Mouse (Mus musculus): Measurements from ENCODE around the gene Zhx3. TPM values are rescaled to one million over a fixed set of nuclear protein-coding genes. Genes with fewer than 3 reads are reported as not detected.
A peak's percentile ranks its signal among the peaks of the same experiment; 100 is the strongest.

Gene Zhx3
- polyA plus RNA-seq, 1 experiment = 43.0 TPM

DNA sequence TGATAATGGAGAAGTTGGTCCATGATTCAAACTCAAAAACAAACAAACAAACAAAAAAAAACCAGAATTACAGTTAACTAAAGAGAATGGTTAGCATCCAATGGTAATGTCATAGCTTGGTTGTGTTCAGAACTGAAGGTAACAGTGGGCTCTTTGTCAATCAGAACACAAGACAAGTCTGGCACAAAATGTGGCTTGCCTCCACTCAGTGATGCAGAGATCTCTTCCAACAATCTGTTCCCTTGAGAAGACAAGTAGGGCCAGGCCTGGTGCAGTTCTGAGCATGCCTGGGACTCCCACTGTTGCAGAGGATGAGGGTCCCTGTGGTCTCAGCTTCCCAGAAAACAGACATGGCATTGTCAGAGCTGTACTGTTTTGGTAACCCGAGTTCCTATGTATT is 101.9 kb downstream of the Zhx3 start:
- peaks cover 2% of the 10 kb centered on the region; the same call in 1 of the 2 replicates for H3K36me3 ChIP-seq (ENCODE audit: control insufficient read depth, insufficient read depth, low read length)
- no peaks in the 10 kb centered on the region for H3K4me1 ChIP-seq (ENCODE audit: control insufficient read depth, insufficient read depth, low read length)
- no peaks in the 10 kb centered on the region for H3K27me3 ChIP-seq (ENCODE audit: control insufficient read depth, insufficient read depth, low read length)
- no peak overlapping the region for H3K27ac ChIP-seq (ENCODE audit: control insufficient read depth, insufficient read depth, low read depth, low read length)
- no peak overlapping the region for H3K4me3 ChIP-seq (ENCODE audit: control insufficient read depth, low read depth, low read length)
- TF ChIP-seq POLR2A (IDR thresholded peaks at IDR 0.05; ENCODE audit: control insufficient read depth, low read depth, low read length) (no peak), CTCF (IDR thresholded peaks at IDR 0.05; ENCODE audit: control insufficient read depth, insufficient read depth, insufficient replicate concordance, low read depth, low read length) (no peak)

DNA sequence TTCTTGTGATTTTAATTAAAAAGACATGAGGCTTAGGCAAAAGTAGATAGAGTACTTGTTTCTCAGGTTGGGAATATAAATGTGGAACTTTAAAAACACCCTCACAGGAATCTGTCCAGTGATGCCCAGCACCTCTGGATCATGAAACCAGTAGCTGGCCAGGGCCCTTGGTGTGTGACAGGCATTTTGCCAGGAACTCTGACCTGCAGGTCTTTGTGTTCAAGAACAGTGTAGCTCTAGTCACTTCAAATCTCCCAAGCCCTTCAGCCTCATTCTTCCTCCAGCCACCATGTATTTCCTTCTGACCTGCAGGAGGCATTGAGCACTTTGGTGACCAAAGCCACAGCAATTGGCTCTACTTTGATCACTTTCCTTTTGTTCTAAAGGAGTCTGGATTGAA is 102.4 kb downstream of the Zhx3 start:
- Histone ChIP-seq H3K27me3 (ENCODE audit: control insufficient read depth, insufficient read depth, low read length) (no peaks in the 10 kb centered on the region), H3K27ac (ENCODE audit: control insufficient read depth, insufficient read depth, low read depth, low read length) (no peak overlapping the region; the same call in 1 of the 2 replicates), H3K4me1 (ENCODE audit: control insufficient read depth, insufficient read depth, low read length) (no peaks in the 10 kb centered on the region), H3K4me3 (ENCODE audit: control insufficient read depth, low read depth, low read length) (peak overlapping the region; percentile 19), H3K36me3 (ENCODE audit: control insufficient read depth, insufficient read depth, low read length) (peaks cover 2% of the 10 kb centered on the region; the same call in 1 of the 2 replicates)
- no peak for TF ChIP-seq CTCF (IDR thresholded peaks at IDR 0.05; ENCODE audit: control insufficient read depth, insufficient read depth, insufficient replicate concordance, low read depth, low read length)
- no peak for TF ChIP-seq POLR2A (IDR thresholded peaks at IDR 0.05; ENCODE audit: control insufficient read depth, low read depth, low read length)

DNA sequence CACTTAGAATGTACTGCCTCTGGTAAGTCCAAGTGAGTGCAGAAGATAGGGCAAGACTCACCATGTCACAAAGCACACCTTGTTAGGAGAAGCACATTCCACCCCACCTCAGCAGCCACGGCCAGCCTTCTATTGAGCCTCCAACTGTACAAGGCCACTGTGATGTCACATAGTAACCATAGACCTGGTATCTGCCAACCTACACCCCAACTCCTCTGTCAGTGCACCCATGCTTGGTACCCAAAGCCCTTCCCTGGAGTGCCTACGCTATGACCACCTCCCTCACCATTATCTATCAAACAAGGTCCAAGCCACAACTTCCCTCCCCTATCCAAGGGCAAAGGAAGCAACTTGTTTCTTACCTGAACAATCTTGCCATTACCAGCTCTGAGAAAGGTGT is 103.8 kb downstream of the Zhx3 start:
- TF ChIP-seq CTCF (IDR thresholded peaks at IDR 0.05; ENCODE audit: control insufficient read depth, insufficient read depth, insufficient replicate concordance, low read depth, low read length) (no peak), POLR2A (IDR thresholded peaks at IDR 0.05; ENCODE audit: control insufficient read depth, low read depth, low read length) (peak; percentile 66; the same call in 1 of the 2 replicates)
- no peaks in the 10 kb centered on the region for H3K4me1 ChIP-seq (ENCODE audit: control insufficient read depth, insufficient read depth, low read length)
- no peaks in the 10 kb centered on the region for H3K27me3 ChIP-seq (ENCODE audit: control insufficient read depth, insufficient read depth, low read length)
- H3K4me3 ChIP-seq (ENCODE audit: control insufficient read depth, low read depth, low read length) = peak overlapping the region; percentile 83
- H3K36me3 ChIP-seq (ENCODE audit: control insufficient read depth, insufficient read depth, low read length) = no peaks in the 10 kb centered on the region
- peak overlapping the region; percentile 95 for H3K27ac ChIP-seq (ENCODE audit: control insufficient read depth, insufficient read depth, low read depth, low read length)

DNA sequence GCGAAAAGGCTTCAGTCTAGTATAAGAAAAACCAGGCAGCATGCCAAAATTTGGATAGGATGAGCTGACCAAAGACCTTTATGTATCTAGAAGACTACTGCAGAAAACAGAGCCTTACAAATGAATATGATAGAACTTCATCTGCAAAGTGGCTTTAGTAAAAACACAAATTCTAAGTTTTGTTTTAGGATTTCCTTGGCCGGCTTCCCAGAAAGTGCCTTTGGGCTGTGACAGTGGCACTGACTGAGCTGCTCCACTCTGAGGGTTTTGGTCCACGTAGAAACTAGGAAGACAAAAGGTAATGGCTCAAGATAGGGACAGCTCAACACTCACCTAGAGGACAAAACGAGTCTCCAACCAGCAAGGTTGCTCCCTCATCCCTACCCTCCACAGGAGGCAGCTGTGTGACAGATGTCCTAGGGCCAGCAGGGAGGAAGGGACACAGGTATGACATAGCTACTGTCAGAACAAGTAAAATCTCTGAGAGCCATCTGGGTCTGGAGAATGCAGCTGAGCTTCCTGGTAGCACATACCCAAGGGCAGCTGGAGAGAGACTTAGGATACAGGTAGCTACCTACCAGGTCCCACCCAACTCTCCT is 104.6 kb downstream of the Zhx3 start:
- Histone ChIP-seq H3K4me1 (ENCODE audit: control insufficient read depth, insufficient read depth, low read length) (no peaks in the 10 kb centered on the region), H3K36me3 (ENCODE audit: control insufficient read depth, insufficient read depth, low read length) (no peaks in the 10 kb centered on the region), H3K27me3 (ENCODE audit: control insufficient read depth, insufficient read depth, low read length) (no peaks in the 10 kb centered on the region)

DNA sequence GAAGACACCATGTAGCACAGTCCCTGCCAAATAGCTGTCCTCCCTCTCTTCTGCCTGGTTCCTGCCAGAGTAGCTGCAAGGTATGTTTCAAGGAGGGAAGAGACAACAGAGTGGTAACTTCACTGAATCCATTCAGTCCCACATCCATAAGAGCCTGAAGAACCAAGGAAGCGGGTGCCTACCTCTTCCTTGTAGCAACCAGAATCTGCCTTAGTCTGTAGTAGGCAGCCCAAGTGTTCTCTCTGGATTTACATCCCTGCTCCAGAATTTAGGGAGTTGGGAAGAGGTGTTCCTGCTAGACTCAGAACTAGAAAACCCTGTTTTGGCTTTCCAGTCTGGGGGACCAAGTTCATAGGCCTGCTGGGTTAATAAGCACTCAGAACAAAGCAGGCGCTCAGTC is 105.6 kb downstream of the Zhx3 start:
- TF ChIP-seq CTCF (IDR thresholded peaks at IDR 0.05; ENCODE audit: control insufficient read depth, insufficient read depth, insufficient replicate concordance, low read depth, low read length) = no peak
- no peak for TF ChIP-seq POLR2A (IDR thresholded peaks at IDR 0.05; ENCODE audit: control insufficient read depth, low read depth, low read length)
- Histone ChIP-seq H3K27me3 (ENCODE audit: control insufficient read depth, insufficient read depth, low read length) (no peaks in the 10 kb centered on the region), H3K27ac (ENCODE audit: control insufficient read depth, insufficient read depth, low read depth, low read length) (peak overlapping the region; percentile 52), H3K36me3 (ENCODE audit: control insufficient read depth, insufficient read depth, low read length) (no peaks in the 10 kb centered on the region), H3K4me1 (ENCODE audit: control insufficient read depth, insufficient read depth, low read length) (no peaks in the 10 kb centered on the region), H3K4me3 (ENCODE audit: control insufficient read depth, low read depth, low read length) (peak overlapping the region; percentile 72)

More for the DNA sequence above, 104.6 kb downstream of the Zhx3 start:
- H3K27ac ChIP-seq (ENCODE audit: control insufficient read depth, insufficient read depth, low read depth, low read length) = peak overlapping the region; percentile 64
- TF ChIP-seq CTCF (IDR thresholded peaks at IDR 0.05; ENCODE audit: control insufficient read depth, insufficient read depth, insufficient replicate concordance, low read depth, low read length) (no peak), POLR2A (IDR thresholded peaks at IDR 0.05; ENCODE audit: control insufficient read depth, low read depth, low read length) (no peak)
- peak overlapping the region; percentile 72 for H3K4me3 ChIP-seq (ENCODE audit: control insufficient read depth, low read depth, low read length)

DNA sequence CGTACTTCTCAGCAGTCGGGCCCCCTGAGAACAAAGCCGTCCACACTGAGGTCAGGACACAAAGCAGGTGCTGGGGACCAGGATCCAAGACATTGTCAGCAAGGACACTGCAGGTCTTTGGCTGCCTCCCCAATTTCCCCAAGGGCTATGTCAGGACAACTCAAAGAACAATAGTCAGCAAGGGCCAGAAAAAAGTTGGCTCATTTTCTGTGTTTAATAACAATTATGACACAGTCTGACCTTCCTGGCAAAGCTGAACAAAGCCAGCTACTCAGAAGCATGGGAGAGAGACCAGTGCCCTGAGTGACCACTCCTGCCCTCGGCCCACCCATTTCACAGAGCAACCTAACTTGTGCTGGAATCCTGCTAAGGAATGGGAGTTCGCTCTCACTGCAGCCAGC is 106.4 kb downstream of the Zhx3 start:
- TF ChIP-seq POLR2A (IDR thresholded peaks at IDR 0.05; ENCODE audit: control insufficient read depth, low read depth, low read length) (peak; percentile 23; the same call in 1 of the 2 replicates), CTCF (IDR thresholded peaks at IDR 0.05; ENCODE audit: control insufficient read depth, insufficient read depth, insufficient replicate concordance, low read depth, low read length) (no peak)
- Histone ChIP-seq H3K4me3 (ENCODE audit: control insufficient read depth, low read depth, low read length) (peak overlapping the region; percentile 72), H3K27ac (ENCODE audit: control insufficient read depth, insufficient read depth, low read depth, low read length) (peak overlapping the region; percentile 40; the same call in 1 of the 2 replicates), H3K27me3 (ENCODE audit: control insufficient read depth, insufficient read depth, low read length) (no peaks in the 10 kb centered on the region), H3K4me1 (ENCODE audit: control insufficient read depth, insufficient read depth, low read length) (no peaks in the 10 kb centered on the region), H3K36me3 (ENCODE audit: control insufficient read depth, insufficient read depth, low read length) (no peaks in the 10 kb centered on the region)

DNA sequence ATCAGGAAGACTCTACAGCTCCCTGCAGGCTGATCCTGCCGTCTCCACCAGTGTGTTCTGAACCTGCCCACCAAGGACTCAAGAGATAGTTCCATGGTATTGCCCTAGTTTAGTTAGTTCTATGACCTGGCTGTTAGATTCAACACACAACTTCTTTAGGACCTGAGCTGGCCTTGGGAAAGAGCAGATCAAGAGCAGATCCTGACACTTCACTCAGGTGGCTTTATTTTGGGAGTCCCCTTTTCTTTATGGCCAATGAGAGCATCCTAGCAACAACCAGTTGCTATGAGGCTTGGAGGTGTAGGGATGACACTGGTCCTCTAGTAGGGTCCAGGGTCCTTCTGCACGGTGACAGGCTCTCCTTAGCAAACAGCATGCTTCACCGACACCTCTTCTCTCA is 107.7 kb downstream of the Zhx3 start:
- H3K27ac ChIP-seq (ENCODE audit: control insufficient read depth, insufficient read depth, low read depth, low read length) = no peak overlapping the region; the same call in none of the 2 replicates
- TF ChIP-seq POLR2A (IDR thresholded peaks at IDR 0.05; ENCODE audit: control insufficient read depth, low read depth, low read length) (no peak), CTCF (IDR thresholded peaks at IDR 0.05; ENCODE audit: control insufficient read depth, insufficient read depth, insufficient replicate concordance, low read depth, low read length) (no peak)
- H3K27me3 ChIP-seq (ENCODE audit: control insufficient read depth, insufficient read depth, low read length) = no peaks in the 10 kb centered on the region
- no peaks in the 10 kb centered on the region for H3K36me3 ChIP-seq (ENCODE audit: control insufficient read depth, insufficient read depth, low read length)
- no peaks in the 10 kb centered on the region for H3K4me1 ChIP-seq (ENCODE audit: control insufficient read depth, insufficient read depth, low read length)
- H3K4me3 ChIP-seq (ENCODE audit: control insufficient read depth, low read depth, low read length) = peak overlapping the region; percentile 40

Data from testis, adult 2 months (tissue).